Mouse (Mus musculus) heart, postnatal 0 days (tissue): Measurements from ENCODE around the gene B4galnt1.

Experiments
- CTCF ChIP-seq: IDR thresholded peaks from 2 replicates; pipeline ENCODE4 v1.5.1; 2016; ENCODE audit warnings: antibody characterized with exemption, control low read depth, low read depth
- EP300 ChIP-seq: IDR thresholded peaks from 2 replicates; pipeline ENCODE4 v1.6.1; 2016; ENCODE audit warnings: antibody characterized with exemption, low read depth

- TF ChIP-seq CTCF, result no peak
- 0 out of 2 replicates have a peak, but pooled peaks have one; percentile 37 for TF ChIP-seq EP300
Observed at GRCm38 (mm10) chr10:127147135-127147534, 17.9 kb upstream of the B4galnt1 start.
